Mouse (Mus musculus): Measurements from ENCODE around the gene Znrd1. TPM values are rescaled to one million over a fixed set of nuclear protein-coding genes. Genes with fewer than 3 reads are reported as not detected.

Gene Znrd1
- polyA plus RNA-seq, 1 experiment from 2014 or later, result 55.6 TPM

GRCm38 (mm10) chr17:36908235-36908634 is 50.1 kb downstream of the Znrd1 start:
- H3K4me1 ChIP-seq (replicated peaks), result no peaks in the 10 kb centered on the region
- H3K36me3 ChIP-seq, result no peaks in the 10 kb centered on the region
- no peaks in the 10 kb centered on the region for H3K27me3 ChIP-seq
- ATAC-seq (ENCODE audit: low FRiP score, low read depth), result no peak
- no peak overlapping the region for H3K4me2 ChIP-seq
- no peak overlapping the region for H3K27ac ChIP-seq (replicated peaks)
- no peak overlapping the region for H3K9ac ChIP-seq
- no peaks in the 10 kb centered on the region for H3K9me3 ChIP-seq
- 35% methylated on average over 1 of the region's 1 CpGs for WGBS
- no peak overlapping the region for H3K4me3 ChIP-seq

Other genes starting within 250 kb of the Znrd1 start
- gene H2-M10.5, start 185.6 kb downstream of the Znrd1 start, polyA plus RNA-seq (2015; fragmentation: Nextera tagmentation; extraction: Ambion mirVana), result not detected in 2 replicates
- not detected in 2 replicates for gene H2-M10.6, start 146.4 kb downstream of the Znrd1 start, polyA plus RNA-seq (2015; fragmentation: Nextera tagmentation; extraction: Ambion mirVana)
- gene Trim26, start 121.4 kb downstream of the Znrd1 start, polyA plus RNA-seq (2015; fragmentation: Nextera tagmentation; extraction: Ambion mirVana), result 49.9 and 50.8 TPM in 2 replicates
- 0.64 and 0.83 TPM in 2 replicates for gene Trim15, start 91.3 kb downstream of the Znrd1 start, polyA plus RNA-seq (2015; fragmentation: Nextera tagmentation; extraction: Ambion mirVana)
- gene Trim10, start 89.0 kb downstream of the Znrd1 start, polyA plus RNA-seq (2015; fragmentation: Nextera tagmentation; extraction: Ambion mirVana), result 1.4 and 1.7 TPM in 2 replicates
- gene Trim40, start 68.4 kb downstream of the Znrd1 start, polyA plus RNA-seq (2015; fragmentation: Nextera tagmentation; extraction: Ambion mirVana), result 0.06 and 0.14 TPM in 2 replicates
- gene Trim31, start 60.4 kb downstream of the Znrd1 start, polyA plus RNA-seq (2015; fragmentation: Nextera tagmentation; extraction: Ambion mirVana), result not detected in 2 replicates
- 1.5 and 1.7 TPM in 2 replicates for gene Rnf39, start 15.6 kb downstream of the Znrd1 start, polyA plus RNA-seq (2015; fragmentation: Nextera tagmentation; extraction: Ambion mirVana)
- 154 and 168 TPM in 2 replicates for gene Ppp1r11, start 6.8 kb downstream of the Znrd1 start, polyA plus RNA-seq (2015; fragmentation: Nextera tagmentation; extraction: Ambion mirVana)
- gene Znrd1as, start within 50 bp of the Znrd1 start, polyA plus RNA-seq (2015; fragmentation: Nextera tagmentation; extraction: Ambion mirVana), result 5.4 and 5.8 TPM in 2 replicates
- 0.30 and 0.38 TPM in 2 replicates for gene 2410137M14Rik, start 22.7 kb upstream of the Znrd1 start, polyA plus RNA-seq (2015; fragmentation: Nextera tagmentation; extraction: Ambion mirVana)
- gene H2-M5, start 31.0 kb upstream of the Znrd1 start, polyA plus RNA-seq (2015; fragmentation: Nextera tagmentation; extraction: Ambion mirVana), result 2.5 and 3.1 TPM in 2 replicates
- 222 and 250 TPM in 2 replicates for gene Zfp57, start 42.6 kb upstream of the Znrd1 start, polyA plus RNA-seq (2015; fragmentation: Nextera tagmentation; extraction: Ambion mirVana)
- 2.3 TPM in 2 replicates for gene Mog, start 64.8 kb upstream of the Znrd1 start, polyA plus RNA-seq (2015; fragmentation: Nextera tagmentation; extraction: Ambion mirVana)
- 85.2 and 86.0 TPM in 2 replicates for gene Gabbr1, start 87.4 kb upstream of the Znrd1 start, polyA plus RNA-seq (2015; fragmentation: Nextera tagmentation; extraction: Ambion mirVana)
- 0.08 TPM in 1 of 2 replicates, not detected in the other for gene Olfr90, start 129.9 kb upstream of the Znrd1 start, polyA plus RNA-seq (2015; fragmentation: Nextera tagmentation; extraction: Ambion mirVana)
- gene Olfr91, start 139.7 kb upstream of the Znrd1 start, polyA plus RNA-seq (2015; fragmentation: Nextera tagmentation; extraction: Ambion mirVana), result not detected in 2 replicates
- not detected in 2 replicates for gene Olfr92, start 161.5 kb upstream of the Znrd1 start, polyA plus RNA-seq (2015; fragmentation: Nextera tagmentation; extraction: Ambion mirVana)
- not detected in 2 replicates for gene Olfr93, start 202.9 kb upstream of the Znrd1 start, polyA plus RNA-seq (2015; fragmentation: Nextera tagmentation; extraction: Ambion mirVana)
- gene Ubd, start 235.3 kb upstream of the Znrd1 start, polyA plus RNA-seq (2015; fragmentation: Nextera tagmentation; extraction: Ambion mirVana), result 0.17 TPM in 1 of 2 replicates, not detected in the other
- gene Olfr94, start 242.4 kb upstream of the Znrd1 start, polyA plus RNA-seq (2015; fragmentation: Nextera tagmentation; extraction: Ambion mirVana), result not detected in 2 replicates

Measured in hindbrain, embryonic 15.5 days (tissue).